In the genomic region with DNA sequence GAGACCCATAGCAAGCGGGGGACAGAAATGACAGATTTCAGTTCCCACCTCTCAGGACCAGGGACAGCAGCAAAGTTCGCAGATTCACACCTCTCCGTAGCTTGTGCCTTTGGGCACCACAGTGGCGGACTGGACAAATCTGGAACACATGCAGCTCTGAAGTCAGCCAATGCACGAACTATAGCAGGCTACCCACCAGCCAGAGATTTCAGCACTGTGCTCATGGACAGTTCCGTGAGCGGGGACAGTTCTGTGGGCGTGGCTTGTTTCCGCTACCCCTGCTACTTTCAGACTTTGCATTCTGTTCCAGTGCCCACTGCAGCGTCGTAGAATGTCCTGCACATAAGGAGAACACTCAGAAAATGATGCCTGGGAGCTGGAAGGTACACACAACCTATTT, we compare ENCODE assay signal across 8 mouse cellular contexts. TPM values are rescaled to one million over a fixed set of nuclear protein-coding genes. Genes with fewer than 3 reads are reported as not detected.
DNase-seq lines count a peak whose midpoint lies in the region; ATAC-seq lines count a peak whose summit lies in the region.

No protein-coding gene starts in this region.

- H3K4me1 ChIP-seq in liver, embryonic 12.5 days, result no peaks in the 10 kb centered on the region
- H3K4me1 ChIP-seq in embryonic facial prominence, embryonic 13.5 days, result no peaks in the 10 kb centered on the region

- H3K4me2 ChIP-seq in liver, embryonic 12.5 days, result no peak overlapping the region
- H3K4me2 ChIP-seq in embryonic facial prominence, embryonic 13.5 days, result no peak overlapping the region

- no peak overlapping the region for H3K9ac ChIP-seq in liver, embryonic 12.5 days
- H3K9ac ChIP-seq in embryonic facial prominence, embryonic 13.5 days, result no peak overlapping the region

- no peak overlapping the region for H3K27ac ChIP-seq in liver, embryonic 12.5 days
- H3K27ac ChIP-seq in embryonic facial prominence, embryonic 13.5 days, result no peak overlapping the region

- H3K4me3 ChIP-seq in liver, embryonic 12.5 days, result no peak overlapping the region
- H3K4me3 ChIP-seq in embryonic facial prominence, embryonic 13.5 days, result no peak overlapping the region

- no peaks in the 10 kb centered on the region for H3K9me3 ChIP-seq in liver, embryonic 12.5 days (replicated peaks)
- no peaks in the 10 kb centered on the region for H3K9me3 ChIP-seq in embryonic facial prominence, embryonic 13.5 days

- ATAC-seq in liver, embryonic 12.5 days, result no peak
- peak; percentile 56; the same call in 1 of the 2 replicates for ATAC-seq in embryonic facial prominence, embryonic 13.5 days (ENCODE audit: insufficient number of reproducible peaks, insufficient read depth, low FRiP score, low TSS enrichment, low read depth)

- H3K27me3 ChIP-seq in liver, embryonic 12.5 days (replicated peaks), result no peaks in the 10 kb centered on the region
- H3K27me3 ChIP-seq in embryonic facial prominence, embryonic 13.5 days, result no peaks in the 10 kb centered on the region

- peak; percentile 43 for DNase-seq in liver
- DNase-seq in adrenal gland, postnatal 25 days, result peak; percentile 22
- peak; percentile 85 for DNase-seq in mesoderm, embryonic 11.5 days (ENCODE audit: low read depth, low spot score)
- no peak for DNase-seq in left cerebral cortex, adult 11 months (ENCODE audit: low spot score)
- no peak for DNase-seq in cerebellum, postnatal 36 days
- DNase-seq in natural killer cell, adult 2 months (ENCODE audit: low spot score in 2 of 2), result no peak

- 27% methylated on average over 11 of the region's 11 CpGs for WGBS in liver, embryonic 12.5 days (ENCODE audit: insufficient replicate concordance)
- 13% methylated on average over 11 of the region's 11 CpGs for WGBS in embryonic facial prominence, embryonic 13.5 days

- H3K36me3 ChIP-seq in liver, embryonic 12.5 days, result no peaks in the 10 kb centered on the region
- no peaks in the 10 kb centered on the region for H3K36me3 ChIP-seq in embryonic facial prominence, embryonic 13.5 days

RNA-seq across cellular contexts. Expression of a gene that starts 49.5 kb away (rescaled TPM):
- 74.4 and 75.3 TPM in 2 replicates for polyA plus RNA-seq in liver, embryonic 12.5 days (2016; fragmentation: Nextera tagmentation; extraction: Ambion mirVana)
- total RNA-seq in adrenal gland, postnatal 25 days (2021), result 21.1 and 21.2 TPM in 2 replicates
- polyA plus RNA-seq in embryonic facial prominence, embryonic 13.5 days (2015; fragmentation: Nextera tagmentation; extraction: Ambion mirVana), result 76.2 and 82.0 TPM in 2 replicates

Comparison
In these comparisons a context has a peak if more than half of its experiments do, and no peak if none do; other contexts are left out.
1. DNase-seq: peak in liver (single experiment), adrenal gland, postnatal 25 days (single experiment) and mesoderm, embryonic 11.5 days (single experiment); none in left cerebral cortex, adult 11 months (single experiment), cerebellum, postnatal 36 days (0 of 2) and natural killer cell, adult 2 months (0 of 2).